Mouse (Mus musculus): ENCODE measurements around the gene Gm45194. TPM values are rescaled to one million over a fixed set of nuclear protein-coding genes. Genes with fewer than 3 reads are reported as not detected.

Gm45194 gene
- total RNA-seq (2023) = not detected in 4 replicates

DNA sequence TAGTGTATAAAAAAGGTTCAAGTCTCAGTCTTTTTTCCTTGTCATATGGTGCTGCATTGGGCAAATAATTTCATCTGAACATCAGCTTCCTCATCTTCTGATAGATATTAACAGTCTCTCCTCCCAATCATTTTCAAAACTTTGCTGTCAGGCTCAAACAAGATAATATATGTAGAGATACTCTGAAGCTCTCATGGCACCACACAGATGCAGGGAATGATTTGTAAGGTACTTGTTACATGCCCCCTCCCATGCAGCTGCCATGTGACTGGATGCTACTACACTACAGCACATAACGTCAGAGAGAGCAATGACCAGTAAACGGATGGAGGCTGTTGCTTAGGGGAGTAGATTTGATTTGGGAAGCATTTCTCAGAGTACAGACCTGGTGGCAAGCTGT, at the start of gene Gm45194:
Gene Gm45194 (plus strand): TSS at position 301 of the 400 bp plus-strand sequence.

DNA sequence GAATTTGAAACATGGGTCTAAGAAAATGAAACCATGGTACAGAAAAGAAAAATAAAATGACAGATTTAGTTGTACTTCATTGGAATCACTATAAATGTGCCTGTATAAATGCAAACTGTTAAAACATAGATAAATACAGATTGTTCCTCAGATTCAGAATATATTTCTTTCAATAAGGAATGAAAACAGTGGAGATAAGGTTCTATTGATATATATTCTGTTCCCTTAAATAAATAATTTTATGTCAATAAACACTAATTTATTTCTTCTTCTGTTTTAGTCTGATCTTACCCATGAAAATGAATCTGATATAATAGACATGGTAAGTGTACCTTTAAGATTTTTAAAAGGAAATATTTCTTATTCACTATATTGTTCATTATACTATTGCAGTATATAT, 119.5 kb downstream of the Gm45194 start, which contains the start of gene Tex16:
Gene Tex16 (plus strand): TSS at position 301 of the 400 bp plus-strand sequence.

DNA sequence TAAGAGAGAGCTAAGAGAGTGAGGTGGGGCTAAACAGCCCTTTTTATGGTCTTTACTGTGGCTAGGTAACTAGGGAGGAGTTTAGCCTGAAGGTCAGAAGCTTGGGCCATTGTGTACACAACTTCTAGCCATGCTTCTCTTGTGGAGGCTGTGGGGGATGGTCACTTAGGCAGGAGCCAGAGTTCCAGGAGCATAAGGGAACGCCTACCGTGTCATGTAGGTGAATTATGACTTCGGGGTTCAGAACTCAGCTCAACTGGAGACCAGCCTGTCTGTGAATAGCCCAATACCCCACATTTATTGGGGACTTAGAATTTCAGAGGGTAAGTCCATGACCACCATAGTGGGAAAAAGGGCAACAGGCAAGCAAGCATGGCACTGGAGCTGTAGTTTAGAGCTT, 347.6 kb downstream of the Gm45194 start, which contains the start of gene 4933403O08Rik:
Gene 4933403O08Rik (plus strand): TSS at position 301 of the 400 bp plus-strand sequence.

Other genes with a start within 250 kb of the Gm45194 start
- gene Hdx, start 194.3 kb upstream of the Gm45194 start, total RNA-seq (2023) = not detected in 4 replicates
- not detected in 4 replicates for gene Tex16, start 119.6 kb downstream of the Gm45194 start, total RNA-seq (2023)

All from B cell, adult 62 days (primary cell).